Mouse (Mus musculus) lung, adult 2 months (tissue): Measurements from ENCODE around the gene Cdh18.

ENCODE experiments used
- CTCF ChIP-seq: fragments of 200-500 bp; IDR thresholded peaks from 2 replicates; pipeline ENCODE4 v1.5.1; 2011; ENCODE audit warnings: mild to moderate bottlenecking, low read length, control low read depth; ENCODE audit not compliant: insufficient read depth
- POLR2A ChIP-seq: fragments of 200-500 bp; IDR thresholded peaks from 2 replicates; pipeline ENCODE4 v1.6.1; 2011; ENCODE audit warnings: low read depth, mild to moderate bottlenecking, control low read depth, low read length, borderline replicate concordance; ENCODE audit errors: extremely low read depth

- no peak for TF ChIP-seq CTCF
- TF ChIP-seq POLR2A = no peak
Measured at GRCm38 (mm10) chr15:23396646-23397045, 847.8 kb downstream of the Cdh18 start.
